Mouse (Mus musculus) right cerebral cortex, adult 18-20 months (tissue): ENCODE results near the gene Trim2.

Experiments used
- DNase-seq: peaks from one replicate; pipeline ENCODE4 v3.0.0; 2022; ENCODE audit warnings: mixed read lengths

Gene Trim2

GRCm38 (mm10) chr3:84128871-84129870, 177.5 kb downstream of the Trim2 start:
- no peak for DNase-seq

GRCm38 (mm10) chr3:84127431-84127830, 179.2 kb downstream of the Trim2 start:
- no peak for DNase-seq

GRCm38 (mm10) chr3:84126721-84127120, 180.0 kb downstream of the Trim2 start:
- DNase-seq = no peak

GRCm38 (mm10) chr3:84125704-84126289, 180.9 kb downstream of the Trim2 start:
- DNase-seq = no peak

GRCm38 (mm10) chr3:84123461-84123860, 183.2 kb downstream of the Trim2 start:
- DNase-seq = peak; percentile 9

- DNase-seq = no peak
Observed at GRCm38 (mm10) chr3:84118718-84119117, 188.0 kb downstream of the Trim2 start.

- no peak for DNase-seq
Observed at GRCm38 (mm10) chr3:84118178-84118577, 188.5 kb downstream of the Trim2 start.
